ENCODE assay signal across 15 mouse cellular contexts in genomic region chr6:97394473-97395075, GRCm38 (mm10).
DNase-seq lines count a peak whose midpoint lies in the region; ATAC-seq and TF ChIP-seq lines count a peak whose summit lies in the region.
"Had no signal": no experiment of that assay in that cellular context is flagged by ENCODE, and none has a peak within 500 bp of the region (broad histone marks: within the 10 kb centered on the region; RNA-seq: fewer than 3 reads in every experiment).

No protein-coding gene starts in this region.

- H3K27ac ChIP-seq in thymus, adult 2 months (ENCODE audit: control insufficient read depth, insufficient read depth, low read length), result peak overlapping the region; percentile 49; the same call in 1 of the 2 replicates
- H3K27ac ChIP-seq in forebrain, embryonic 13.5 days, result peak overlapping the region; percentile 92
- H3K27ac ChIP-seq in midbrain, embryonic 12.5 days (replicated peaks), result peak overlapping the region; percentile 80
- H3K27ac ChIP-seq: heart, embryonic 13.5 days had no signal

- H3K9me3 ChIP-seq in forebrain, embryonic 13.5 days (replicated peaks), result no peaks in the 10 kb centered on the region
- no peaks in the 10 kb centered on the region for H3K9me3 ChIP-seq in midbrain, embryonic 12.5 days
- H3K9me3 ChIP-seq: heart, embryonic 13.5 days; lung, embryonic 15.5 days had no signal

- no peaks in the 10 kb centered on the region for H3K27me3 ChIP-seq in thymus, adult 2 months (ENCODE audit: control insufficient read depth, insufficient read depth, low read length)
- no peaks in the 10 kb centered on the region for H3K27me3 ChIP-seq in forebrain, embryonic 13.5 days
- H3K27me3 ChIP-seq in midbrain, embryonic 12.5 days, result no peaks in the 10 kb centered on the region
- H3K27me3 ChIP-seq: lung, embryonic 15.5 days had no signal

- H3K4me3 ChIP-seq in thymus, adult 2 months (ENCODE audit: control insufficient read depth, insufficient read depth, low read length), result no peak overlapping the region
- H3K4me3 ChIP-seq in forebrain, embryonic 13.5 days, result no peak overlapping the region
- no peak overlapping the region for H3K4me3 ChIP-seq in midbrain, embryonic 12.5 days
- H3K4me3 ChIP-seq: lung, embryonic 15.5 days; myocyte had no signal

- no peak for ATAC-seq in forebrain, embryonic 13.5 days
- ATAC-seq in midbrain, embryonic 12.5 days (ENCODE audit: low FRiP score, low read depth), result 0 out of 2 replicates have a peak, but pooled peaks have one; percentile 17

- H3K36me3 ChIP-seq in thymus, adult 2 months (ENCODE audit: control insufficient read depth, insufficient read depth, low read length), result no peaks in the 10 kb centered on the region
- no peaks in the 10 kb centered on the region for H3K36me3 ChIP-seq in forebrain, embryonic 13.5 days (ENCODE audit: poor library complexity, severe bottlenecking)
- H3K36me3 ChIP-seq in midbrain, embryonic 12.5 days, result no peaks in the 10 kb centered on the region
- H3K36me3 ChIP-seq: G1E; heart, embryonic 13.5 days; lung, embryonic 15.5 days had no signal

- peak overlapping the region; percentile 37; the same call in 1 of the 2 replicates for H3K9ac ChIP-seq in forebrain, embryonic 13.5 days
- H3K9ac ChIP-seq in midbrain, embryonic 12.5 days (replicated peaks), result no peak overlapping the region
- H3K9ac ChIP-seq: lung, embryonic 15.5 days had no signal

- no peak for TF ChIP-seq POLR2A in thymus, adult 2 months (IDR thresholded peaks at IDR 0.05; ENCODE audit: control insufficient read depth, extremely low read depth, insufficient read depth, low read length, poor library complexity)

- WGBS in thymus, adult 2 months, result 82% methylated on average over 12 of the region's 12 CpGs
- WGBS in forebrain, embryonic 13.5 days, result 20% methylated on average over 12 of the region's 12 CpGs
- WGBS in midbrain, embryonic 12.5 days, result 22% methylated on average over 12 of the region's 12 CpGs

- H3K4me1 ChIP-seq in thymus, adult 2 months (replicated peaks; ENCODE audit: control insufficient read depth, insufficient read depth, low read length), result peaks cover 8% of the 10 kb centered on the region
- H3K4me1 ChIP-seq in forebrain, embryonic 13.5 days, result peaks cover 57% of the 10 kb centered on the region
- peaks cover 49% of the 10 kb centered on the region for H3K4me1 ChIP-seq in midbrain, embryonic 12.5 days

- no peak for DNase-seq in thymus, adult 2 months
- DNase-seq in thymus, adult 18-20 months, result no peak
- no peak for DNase-seq in cerebellum, postnatal 25 days
- no peak for DNase-seq in kidney, postnatal 36 days
- DNase-seq in gastrocnemius, postnatal 4 days (ENCODE audit: low spot score in 2 of 2), result no peak
- DNase-seq: adrenal gland, adult 8-10 months; cerebellum, adult 9-10 months; kidney, postnatal 10 days; thymus, postnatal 36 days had no signal

- peak overlapping the region; percentile 44 for H3K4me2 ChIP-seq in forebrain, embryonic 13.5 days
- peak overlapping the region; percentile 31; the same call in 1 of the 2 replicates for H3K4me2 ChIP-seq in midbrain, embryonic 12.5 days (replicated peaks)

- TF ChIP-seq CTCF in thymus, adult 2 months (IDR thresholded peaks at IDR 0.05; ENCODE audit: borderline replicate concordance, control insufficient read depth, extremely low read depth, insufficient read depth, low read length, poor library complexity), result no peak
